Mouse (Mus musculus) central nervous system, embryonic 14 days (tissue): Measurements from ENCODE around the gene Ap3b2. TPM values are rescaled to one million over a fixed set of nuclear protein-coding genes. Genes with fewer than 3 reads are reported as not detected.

Source experiments
- polyA plus RNA-seq: library from polyadenylated mRNA; depleted of rRNA; stranded (reverse); fragments of >200 nt; gene quantifications from 2 replicates; pipeline ENCODE4 v1.2.3, GENCODE M21; 2012; rRNA removed

Gene Ap3b2
- polyA plus RNA-seq = 116 and 126 TPM in 2 replicates

GRCm38 (mm10) chr7:81493331-81494021 is at the start of gene Ap3b2:
Ap3b2 (minus strand) TSS chr7:81493925.

GRCm38 (mm10) chr7:81498181-81498580 is 4.5 kb upstream of the Ap3b2 start, which contains the start of gene BC048679:
BC048679 (minus strand) TSS chr7:81498281.

GRCm38 (mm10) chr7:81455155-81455651 is 38.5 kb downstream of the Ap3b2 start, which contains the start of gene Cpeb1:
Cpeb1 (minus strand) TSS chr7:81455465.

Other genes starting within 250 kb of the Ap3b2 start
- gene Rps17, start 148.7 kb downstream of the Ap3b2 start, polyA plus RNA-seq = 1,656 and 1,685 TPM in 2 replicates
- 4.4 and 6.3 TPM in 2 replicates for gene Cpeb1, start 38.5 kb downstream of the Ap3b2 start, polyA plus RNA-seq
- not detected in 2 replicates for gene BC048679, start 4.4 kb upstream of the Ap3b2 start, polyA plus RNA-seq
- gene Fsd2, start 73.0 kb upstream of the Ap3b2 start, polyA plus RNA-seq = 0.14 and 0.31 TPM in 2 replicates
- 15.4 and 15.8 TPM in 2 replicates for gene Whamm, start 77.3 kb upstream of the Ap3b2 start, polyA plus RNA-seq
- gene Homer2, start 213.6 kb upstream of the Ap3b2 start, polyA plus RNA-seq = 16.3 and 16.9 TPM in 2 replicates